Mouse (Mus musculus) bone marrow, adult 2 months (tissue): ENCODE measurements around the gene Noa1.

Experiments
- CTCF ChIP-seq: fragments of 200-500 bp; IDR thresholded peaks from 2 replicates; pipeline ENCODE4 v1.5.1; 2011; ENCODE audit warnings: low read length, control low read depth; ENCODE audit not compliant: control insufficient read depth, insufficient read depth
- POLR2A ChIP-seq: fragments of 200-500 bp; IDR thresholded peaks from 2 replicates; pipeline ENCODE4 v1.6.1; 2011; ENCODE audit warnings: low read depth, mild to moderate bottlenecking, control low read depth, low read length, borderline replicate concordance; ENCODE audit not compliant: control insufficient read depth

DNA sequence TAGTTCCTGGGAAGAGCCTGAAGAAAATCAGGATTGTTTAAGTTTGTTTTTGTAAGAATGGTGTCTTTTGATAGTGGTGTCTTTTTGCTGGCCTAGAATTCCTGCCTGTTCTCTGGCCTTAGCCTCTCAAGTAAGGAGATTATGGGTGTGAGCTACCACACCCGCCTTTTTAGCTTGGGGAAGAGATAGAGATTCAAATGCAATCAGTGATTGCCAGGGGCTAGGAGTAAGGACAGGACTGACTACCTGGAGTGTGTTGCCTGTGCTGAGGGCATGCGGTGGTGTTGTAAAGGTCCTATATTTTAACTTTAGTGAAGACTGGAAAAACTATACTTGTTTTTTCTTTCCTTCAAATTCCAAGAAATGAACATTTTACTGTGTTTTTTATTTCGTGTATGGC lies 55.5 kb downstream of the Noa1 start:
- TF ChIP-seq POLR2A (no peak), CTCF (no peak)
